Mouse (Mus musculus): Measurements from ENCODE around the gene Nrsn2.

Nrsn2 gene

GRCm38 (mm10) chr2:152376345-152376741, at the start of gene Nrsn2:
Gene Nrsn2 (minus strand): TSS chr2:152376638.
- no peak for DNase-seq (ENCODE audit: low spot score)

GRCm38 (mm10) chr2:152415786-152416185, 39.3 kb upstream of the Nrsn2 start:
- DNase-seq (ENCODE audit: low spot score), result no peak

- DNase-seq (ENCODE audit: low spot score), result no peak
Measured at GRCm38 (mm10) chr2:152415287-152415686, 38.8 kb upstream of the Nrsn2 start, which contains the start of gene 6820408C15Rik. Gene 6820408C15Rik (plus strand): TSS chr2:152415587.

GRCm38 (mm10) chr2:152414591-152415165, 38.2 kb upstream of the Nrsn2 start, which contains the start of gene Zcchc3:
Gene Zcchc3 (minus strand): TSS chr2:152415027.
- peak; percentile 90 for DNase-seq (ENCODE audit: low spot score)

GRCm38 (mm10) chr2:152413765-152414584, 37.5 kb upstream of the Nrsn2 start:
- peak; percentile 72 for DNase-seq (ENCODE audit: low spot score)

GRCm38 (mm10) chr2:152413158-152413764, 36.8 kb upstream of the Nrsn2 start:
- no peak for DNase-seq (ENCODE audit: low spot score)

GRCm38 (mm10) chr2:152412526-152413157, 36.2 kb upstream of the Nrsn2 start:
- no peak for DNase-seq (ENCODE audit: low spot score)

GRCm38 (mm10) chr2:152411471-152411870, 35.0 kb upstream of the Nrsn2 start:
- no peak for DNase-seq (ENCODE audit: low spot score)

- peak; percentile 86 for DNase-seq (ENCODE audit: low spot score)
Measured at GRCm38 (mm10) chr2:152410971-152411371, 34.5 kb upstream of the Nrsn2 start.

- DNase-seq (ENCODE audit: low spot score), result no peak
Measured at GRCm38 (mm10) chr2:152409781-152410180, 33.3 kb upstream of the Nrsn2 start.

- peak; percentile 96 for DNase-seq (ENCODE audit: low spot score)
Measured at GRCm38 (mm10) chr2:152406126-152406525, 29.7 kb upstream of the Nrsn2 start.

- no peak for DNase-seq (ENCODE audit: low spot score)
Measured at GRCm38 (mm10) chr2:152399122-152399542, 22.7 kb upstream of the Nrsn2 start.

- peak; percentile 94 for DNase-seq (ENCODE audit: low spot score)
Measured at GRCm38 (mm10) chr2:152398691-152399090, 22.3 kb upstream of the Nrsn2 start.

- DNase-seq (ENCODE audit: low spot score), result peak; percentile 96
Measured at GRCm38 (mm10) chr2:152397680-152398435, 21.4 kb upstream of the Nrsn2 start, which contains the start of gene Sox12. Gene Sox12 (minus strand): TSS chr2:152398063.

- peak; percentile 84 for DNase-seq (ENCODE audit: low spot score)
Measured at GRCm38 (mm10) chr2:152397004-152397589, 20.7 kb upstream of the Nrsn2 start.

GRCm38 (mm10) chr2:152396110-152397003, 19.9 kb upstream of the Nrsn2 start:
- peak; percentile 94 for DNase-seq (ENCODE audit: low spot score)

- no peak for DNase-seq (ENCODE audit: low spot score)
Measured at GRCm38 (mm10) chr2:152395271-152395920, 19.0 kb upstream of the Nrsn2 start.

- DNase-seq (ENCODE audit: low spot score), result no peak
Measured at GRCm38 (mm10) chr2:152393225-152394017, 17.0 kb upstream of the Nrsn2 start.

- DNase-seq (ENCODE audit: low spot score), result no peak
Measured at GRCm38 (mm10) chr2:152392786-152393185, 16.3 kb upstream of the Nrsn2 start.
